Mouse (Mus musculus) liver, embryonic 11.5 days (tissue): Measurements from ENCODE around the gene Nlk. TPM values are rescaled to one million over a fixed set of nuclear protein-coding genes. Genes with fewer than 3 reads are reported as not detected.

Source experiments
- ATAC-seq: fragments of 200-750 bp; cut with Nextera tagmentation; replicated peaks from 2 replicates; pipeline ENCODE4 v1.8.0; 2017; ENCODE audit warnings: moderate number of reproducible peaks, mild to moderate bottlenecking, moderate TSS enrichment, moderate library complexity; ENCODE audit not compliant: low FRiP score
- DNase-seq: peaks from one replicate; pipeline ENCODE4 v3.0.0-alpha.2; 2017; ENCODE audit warnings: low spot score
- H3K27ac ChIP-seq: fragments of 300-500 bp; sonication (generic); 2 replicates; pipeline ENCODE4 v1.5.1; 2014; ENCODE audit warnings: mild to moderate bottlenecking, low read depth, low read length, control low read depth
- H3K27me3 ChIP-seq: fragments of 300-500 bp; sonication (generic); replicated peaks from 2 replicates; pipeline ENCODE4 v1.6.1; 2014; ENCODE audit warnings: low read length, mixed read lengths; ENCODE audit not compliant: control insufficient read depth, insufficient read depth
- H3K36me3 ChIP-seq: fragments of 300-500 bp; sonication (generic); 2 replicates; pipeline ENCODE4 v1.6.1; 2014; ENCODE audit warnings: mild to moderate bottlenecking, low read length, moderate library complexity, mixed read lengths; ENCODE audit not compliant: control insufficient read depth, insufficient read depth
- H3K4me1 ChIP-seq: fragments of 300-500 bp; sonication (generic); replicated peaks from 2 replicates; pipeline ENCODE4 v1.6.1; 2014; ENCODE audit warnings: low read length, mixed read lengths; ENCODE audit not compliant: control insufficient read depth, insufficient read depth
- H3K4me2 ChIP-seq: fragments of 300-500 bp; sonication (generic); 2 replicates; pipeline ENCODE4 v1.6.1; 2014; ENCODE audit warnings: mild to moderate bottlenecking, control low read depth, moderate library complexity
- H3K4me3 ChIP-seq: fragments of 300-500 bp; sonication (generic); 2 replicates; pipeline ENCODE4 v1.5.1; 2014; ENCODE audit warnings: low read depth, low read length, control low read depth
- H3K9ac ChIP-seq: fragments of 300-500 bp; sonication (generic); 2 replicates; pipeline ENCODE4 v1.6.1; 2014; ENCODE audit warnings: low read depth, low read length, control low read depth
- H3K9me3 ChIP-seq: fragments of 300-500 bp; sonication (generic); 2 replicates; pipeline ENCODE4 v1.6.1; 2016; ENCODE audit warnings: low read length, inconsistent platforms, mixed read lengths; ENCODE audit not compliant: control insufficient read depth
- WGBS: fragments of 180-500 bp; shearing (Covaris S2); extraction: QIAGEN DNeasy Blood & Tissue Kit; methylation state at CpG from one replicate; pipeline ENCODE4 v1.1.7; 2014; 5-methylcytosine and 5-hydroxymethylcytosine counted together
- polyA plus RNA-seq: library from polyadenylated mRNA; unstranded; fragments of >200 nt; fragmentation: Nextera tagmentation; extraction: Ambion mirVana; gene quantifications from 2 replicates; pipeline ENCODE4 v1.2.1, GENCODE M21; 2014

Gene Nlk
- 13.9 and 17.2 TPM in 2 replicates for polyA plus RNA-seq

- Histone ChIP-seq H3K4me1 (peaks cover 21% of the 10 kb centered on the region), H3K9me3 (no peaks in the 10 kb centered on the region), H3K27me3 (no peaks in the 10 kb centered on the region), H3K4me3 (peak within 1 kb of the TSS; percentile 79), H3K36me3 (no peaks in the 10 kb centered on the region), H3K4me2 (peak within 1 kb of the TSS; percentile 72), H3K27ac (peak within 1 kb of the TSS; percentile 81), H3K9ac (peak within 1 kb of the TSS; percentile 81)
- WGBS = under 1% methylated on average over 57 of the region's 65 CpGs
- peak; percentile 100 for ATAC-seq
- peak; percentile 97 for DNase-seq
Measured at GRCm38 (mm10) chr11:78696777-78697752, at the start of gene Nlk. Nlk (minus strand) TSS chr11:78697373.

GRCm38 (mm10) chr11:78746264-78746663 is 49.1 kb upstream of the Nlk start:
- 83% methylated on average over 7 of the region's 7 CpGs for WGBS
- no peak for DNase-seq
- no peaks in the 10 kb centered on the region for H3K27me3 ChIP-seq
- no peak overlapping the region for H3K9ac ChIP-seq
- no peak overlapping the region for H3K4me2 ChIP-seq
- H3K9me3 ChIP-seq = no peaks in the 10 kb centered on the region
- H3K36me3 ChIP-seq = no peaks in the 10 kb centered on the region
- no peak overlapping the region for H3K27ac ChIP-seq
- no peak overlapping the region for H3K4me3 ChIP-seq
- no peak for ATAC-seq
- peaks cover 4% of the 10 kb centered on the region for H3K4me1 ChIP-seq

GRCm38 (mm10) chr11:78745475-78745874 is 48.3 kb upstream of the Nlk start:
- DNase-seq (no peak), ATAC-seq (no peak)
- Histone ChIP-seq H3K27ac (no peak overlapping the region), H3K4me3 (no peak overlapping the region), H3K9ac (no peak overlapping the region), H3K27me3 (no peaks in the 10 kb centered on the region), H3K4me2 (no peak overlapping the region), H3K36me3 (no peaks in the 10 kb centered on the region), H3K9me3 (no peaks in the 10 kb centered on the region), H3K4me1 (no peaks in the 10 kb centered on the region)
- 57% methylated on average over 4 of the region's 4 CpGs for WGBS

- Histone ChIP-seq H3K36me3 (no peaks in the 10 kb centered on the region), H3K4me3 (no peak overlapping the region), H3K9ac (no peak overlapping the region), H3K27me3 (no peaks in the 10 kb centered on the region), H3K9me3 (no peaks in the 10 kb centered on the region), H3K4me2 (no peak overlapping the region), H3K4me1 (no peaks in the 10 kb centered on the region), H3K27ac (no peak overlapping the region)
- ATAC-seq (no peak), DNase-seq (no peak)
- WGBS = 68% methylated on average over 3 of the region's 3 CpGs
Measured at GRCm38 (mm10) chr11:78742461-78742860, 45.3 kb upstream of the Nlk start.

GRCm38 (mm10) chr11:78741958-78742357 is 44.8 kb upstream of the Nlk start:
- Histone ChIP-seq H3K27me3 (no peaks in the 10 kb centered on the region), H3K27ac (no peak overlapping the region), H3K9me3 (no peaks in the 10 kb centered on the region), H3K4me1 (no peaks in the 10 kb centered on the region), H3K36me3 (no peaks in the 10 kb centered on the region), H3K9ac (no peak overlapping the region), H3K4me2 (no peak overlapping the region), H3K4me3 (no peak overlapping the region)
- ATAC-seq = no peak
- DNase-seq = no peak
- WGBS = 68% methylated on average over 7 of the region's 7 CpGs

- ATAC-seq (no peak), DNase-seq (no peak)
- Histone ChIP-seq H3K4me2 (no peak overlapping the region), H3K4me3 (no peak overlapping the region), H3K27me3 (no peaks in the 10 kb centered on the region), H3K27ac (no peak overlapping the region), H3K9me3 (no peaks in the 10 kb centered on the region), H3K9ac (no peak overlapping the region), H3K36me3 (no peaks in the 10 kb centered on the region), H3K4me1 (no peaks in the 10 kb centered on the region)
Measured at GRCm38 (mm10) chr11:78739361-78739760, 42.2 kb upstream of the Nlk start.

GRCm38 (mm10) chr11:78736877-78737408 is 39.8 kb upstream of the Nlk start:
- no peaks in the 10 kb centered on the region for H3K4me1 ChIP-seq
- no peak for DNase-seq
- H3K4me3 ChIP-seq = no peak overlapping the region
- H3K4me2 ChIP-seq = no peak overlapping the region
- H3K27me3 ChIP-seq = no peaks in the 10 kb centered on the region
- H3K36me3 ChIP-seq = no peaks in the 10 kb centered on the region
- ATAC-seq = no peak
- H3K9me3 ChIP-seq = no peaks in the 10 kb centered on the region
- no peak overlapping the region for H3K27ac ChIP-seq
- 66% methylated on average over 3 of the region's 3 CpGs for WGBS
- no peak overlapping the region for H3K9ac ChIP-seq

GRCm38 (mm10) chr11:78735168-78735567 is 38.0 kb upstream of the Nlk start:
- H3K4me1 ChIP-seq = no peaks in the 10 kb centered on the region
- 93% methylated on average over 1 of the region's 1 CpGs for WGBS
- H3K9ac ChIP-seq = no peak overlapping the region
- no peaks in the 10 kb centered on the region for H3K27me3 ChIP-seq
- H3K27ac ChIP-seq = no peak overlapping the region
- ATAC-seq (no peak), DNase-seq (no peak)
- no peak overlapping the region for H3K4me2 ChIP-seq
- H3K36me3 ChIP-seq = no peaks in the 10 kb centered on the region
- H3K4me3 ChIP-seq = no peak overlapping the region
- H3K9me3 ChIP-seq = no peaks in the 10 kb centered on the region

GRCm38 (mm10) chr11:78732619-78733018 is 35.4 kb upstream of the Nlk start:
- H3K9me3 ChIP-seq = no peaks in the 10 kb centered on the region
- DNase-seq (no peak), ATAC-seq (no peak)
- no peak overlapping the region for H3K4me2 ChIP-seq
- no peaks in the 10 kb centered on the region for H3K36me3 ChIP-seq
- no peak overlapping the region for H3K27ac ChIP-seq
- H3K4me1 ChIP-seq = no peaks in the 10 kb centered on the region
- H3K27me3 ChIP-seq = no peaks in the 10 kb centered on the region
- H3K9ac ChIP-seq = no peak overlapping the region
- 67% methylated on average over 6 of the region's 6 CpGs for WGBS
- H3K4me3 ChIP-seq = no peak overlapping the region
